Mouse (Mus musculus) thymus, adult 2 months (tissue): ENCODE data around the gene Rgs6.

Source experiments
- CTCF ChIP-seq: fragments of 200-500 bp; IDR thresholded peaks from 2 replicates; pipeline ENCODE4 v1.5.1; 2012; ENCODE audit warnings: mild to moderate bottlenecking, control low read depth, low read length, moderate library complexity, borderline replicate concordance; ENCODE audit not compliant: control insufficient read depth, poor library complexity, insufficient read depth; ENCODE audit errors: extremely low read depth
- POLR2A ChIP-seq: fragments of 200-500 bp; IDR thresholded peaks from 2 replicates; pipeline ENCODE4 v1.6.1; 2012; ENCODE audit warnings: mild to moderate bottlenecking, low read length, control low read depth, moderate library complexity; ENCODE audit not compliant: control insufficient read depth, poor library complexity, insufficient read depth; ENCODE audit errors: extremely low read depth

DNA sequence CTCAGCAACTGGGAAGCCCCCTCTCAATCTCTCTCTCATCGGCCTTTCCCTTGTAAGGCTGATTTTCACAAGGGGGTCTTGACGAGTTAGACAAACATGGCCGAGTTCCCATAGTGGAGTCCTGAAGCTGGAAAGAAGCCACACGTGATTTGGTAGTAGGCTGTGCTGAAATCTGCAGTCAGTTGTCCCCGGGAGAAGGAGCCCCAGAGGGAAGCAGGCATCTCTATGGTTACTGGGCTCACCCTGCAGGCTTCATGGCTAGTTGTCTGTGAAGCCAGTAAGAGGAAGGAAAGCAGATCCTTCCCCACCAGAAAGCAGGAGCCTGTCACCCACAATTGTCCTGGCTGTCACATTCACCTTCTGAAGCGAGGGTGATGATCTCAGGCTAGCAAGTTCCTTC, 231.2 kb downstream of the Rgs6 start:
- TF ChIP-seq POLR2A = no peak
- no peak for TF ChIP-seq CTCF
